ENCODE assay signal across 12 mouse cellular contexts in the genomic region with DNA sequence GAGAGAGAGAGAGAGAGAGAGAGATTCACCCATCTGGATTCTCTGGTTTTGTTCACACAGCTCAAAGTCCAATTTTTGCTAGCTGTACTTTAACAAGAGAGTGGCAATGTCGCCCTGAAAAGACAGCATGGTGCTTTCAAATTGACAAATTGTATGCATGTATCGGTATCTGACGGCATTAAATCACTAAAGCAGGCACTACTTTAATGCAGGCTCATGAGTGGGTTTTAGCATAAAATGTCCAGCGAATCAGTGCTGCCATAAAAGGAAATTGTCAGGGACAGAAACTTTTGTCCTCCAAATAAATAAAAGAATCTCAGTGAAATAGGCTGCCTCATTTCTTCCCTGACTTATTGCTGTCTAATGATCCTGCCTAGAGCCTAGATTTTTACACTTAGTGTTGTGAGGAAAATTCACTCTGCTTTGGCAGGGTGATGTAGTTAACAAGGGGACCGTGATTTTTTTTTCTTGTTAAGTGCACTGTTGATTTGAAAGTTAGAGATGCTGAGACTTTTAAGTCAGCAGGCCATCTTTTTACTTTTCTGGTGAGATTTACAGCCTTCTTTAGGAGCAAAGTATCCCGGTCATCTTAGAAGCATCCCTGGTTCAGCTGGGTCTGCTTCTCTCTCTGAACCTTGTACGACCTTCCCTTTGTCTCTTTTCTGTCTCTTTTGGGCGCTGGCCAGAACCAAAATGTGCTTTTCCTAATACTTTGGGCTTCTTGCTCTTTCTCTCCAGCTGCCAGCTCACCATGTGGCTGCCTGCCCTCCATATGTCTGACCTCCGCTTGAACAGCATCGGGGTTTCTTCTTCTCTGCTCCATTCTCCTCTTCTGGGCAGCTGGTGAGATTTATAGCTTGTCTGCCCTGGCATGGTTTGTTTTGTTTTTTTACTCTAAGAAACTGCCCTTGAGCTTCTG.
DNase-seq lines count a peak whose midpoint lies in the region; ATAC-seq and TF ChIP-seq lines count a peak whose summit lies in the region.
"Had no signal": no experiment of that assay in that cellular context is flagged by ENCODE, and none has a peak within 500 bp of the region (broad histone marks: within the 10 kb centered on the region; RNA-seq: fewer than 3 reads in every experiment).

No protein-coding gene starts in this region.

- no peak overlapping the region for H3K9ac ChIP-seq in hindbrain, embryonic 13.5 days
- H3K9ac ChIP-seq in neural tube, embryonic 12.5 days, result no peak overlapping the region
- no peak overlapping the region for H3K9ac ChIP-seq in heart, embryonic 11.5 days (ENCODE audit: low read depth, low read length)

- 39% methylated on average over 10 of the region's 10 CpGs for WGBS in hindbrain, embryonic 13.5 days
- WGBS in neural tube, embryonic 12.5 days, result 16% methylated on average over 10 of the region's 10 CpGs
- 76% methylated on average over 10 of the region's 10 CpGs for WGBS in heart, embryonic 11.5 days (ENCODE audit: insufficient replicate concordance)

- H3K27ac ChIP-seq in left cerebral cortex, adult 2 months, result no peak overlapping the region
- H3K27ac ChIP-seq in hindbrain, embryonic 13.5 days, result 0 out of 2 replicates have a peak overlapping the region, but pooled peaks have one; percentile 10
- H3K27ac ChIP-seq in neural tube, embryonic 12.5 days, result no peak overlapping the region
- no peak overlapping the region for H3K27ac ChIP-seq in heart, embryonic 11.5 days (ENCODE audit: low read depth, low read length)
- H3K27ac ChIP-seq: heart, embryonic 10.5 days had no signal

- intact Hi-C loops in left cerebral cortex, postnatal 4 days (cut with DNase I), result no loop called here
- intact Hi-C loops in left cerebral cortex, adult 2 months (cut with DNase I), result no loop called here

- peaks cover 17% of the 10 kb centered on the region for H3K4me1 ChIP-seq in hindbrain, embryonic 13.5 days (replicated peaks)
- H3K4me1 ChIP-seq in neural tube, embryonic 12.5 days, result peaks cover 12% of the 10 kb centered on the region; the same call in 1 of the 2 replicates
- no peaks in the 10 kb centered on the region for H3K4me1 ChIP-seq in heart, embryonic 11.5 days (ENCODE audit: control insufficient read depth, insufficient read depth, low read length)
- H3K4me1 ChIP-seq: heart, embryonic 10.5 days; megakaryocyte, embryonic 14.5 days had no signal

- no peaks in the 10 kb centered on the region for H3K27me3 ChIP-seq in hindbrain, embryonic 13.5 days
- no peaks in the 10 kb centered on the region for H3K27me3 ChIP-seq in neural tube, embryonic 12.5 days (replicated peaks)
- H3K27me3 ChIP-seq in heart, embryonic 11.5 days (ENCODE audit: control insufficient read depth, insufficient read depth, low read length), result no peaks in the 10 kb centered on the region
- H3K27me3 ChIP-seq: megakaryocyte, embryonic 14.5 days had no signal

- ATAC-seq in hindbrain, embryonic 13.5 days (ENCODE audit: low FRiP score), result peak; percentile 63; the same call in 1 of the 2 replicates
- peak; percentile 95 for ATAC-seq in neural tube, embryonic 12.5 days (ENCODE audit: low FRiP score, low read depth)
- no peak for ATAC-seq in heart, embryonic 11.5 days (replicated peaks; ENCODE audit: insufficient number of reproducible peaks, low FRiP score, low TSS enrichment)

- H3K4me3 ChIP-seq in left cerebral cortex, adult 2 months, result no peak overlapping the region
- no peak overlapping the region for H3K4me3 ChIP-seq in hindbrain, embryonic 13.5 days
- no peak overlapping the region for H3K4me3 ChIP-seq in neural tube, embryonic 12.5 days
- no peak overlapping the region for H3K4me3 ChIP-seq in heart, embryonic 11.5 days (ENCODE audit: low read depth, low read length)
- H3K4me3 ChIP-seq: erythroblast, embryonic 14.5 days; heart, embryonic 10.5 days; megakaryocyte, embryonic 14.5 days had no signal

- H3K9me3 ChIP-seq in hindbrain, embryonic 13.5 days, result no peaks in the 10 kb centered on the region
- no peaks in the 10 kb centered on the region for H3K9me3 ChIP-seq in neural tube, embryonic 12.5 days
- H3K9me3 ChIP-seq in heart, embryonic 11.5 days (replicated peaks; ENCODE audit: control insufficient read depth, low read length), result no peaks in the 10 kb centered on the region
- H3K9me3 ChIP-seq: heart, embryonic 10.5 days had no signal

- peak; percentile 31 for DNase-seq in embryo, embryonic 10 days (ENCODE audit: low spot score)
- no peak for DNase-seq in embryo, embryonic 9.5 days (ENCODE audit: extremely low spot score)
- peak; percentile 92 for DNase-seq in left cerebral cortex, postnatal 4 days
- no peak for DNase-seq in left cerebral cortex, adult 2 months (ENCODE audit: extremely low spot score in 1 of 2, low spot score in 2 of 2)
- no peak for DNase-seq in T-cell, adult 2 months (ENCODE audit: low spot score)
- DNase-seq: liver had no signal

- no peak for TF ChIP-seq CTCF in left cerebral cortex, adult 2 months (IDR thresholded peaks at IDR 0.05)

- no peaks in the 10 kb centered on the region for H3K36me3 ChIP-seq in hindbrain, embryonic 13.5 days
- no peaks in the 10 kb centered on the region for H3K36me3 ChIP-seq in neural tube, embryonic 12.5 days
- H3K36me3 ChIP-seq in heart, embryonic 11.5 days (ENCODE audit: control insufficient read depth, insufficient read depth, low read length), result no peaks in the 10 kb centered on the region
- H3K36me3 ChIP-seq: heart, embryonic 10.5 days had no signal

- no peak overlapping the region for H3K4me2 ChIP-seq in hindbrain, embryonic 13.5 days
- H3K4me2 ChIP-seq in neural tube, embryonic 12.5 days (replicated peaks), result no peak overlapping the region; the same call in 1 of the 2 replicates
- no peak overlapping the region for H3K4me2 ChIP-seq in heart, embryonic 11.5 days

Comparison
In these comparisons a context has a peak if more than half of its experiments do, and no peak if none do; other contexts are left out.
1. DNase-seq: peak in embryo, embryonic 10 days (single experiment) and left cerebral cortex, postnatal 4 days (single experiment); none in embryo, embryonic 9.5 days (single experiment), left cerebral cortex, adult 2 months (0 of 2) and T-cell, adult 2 months (single experiment).